Mouse (Mus musculus): ENCODE measurements around the gene Sh3bgrl. TPM values are rescaled to one million over a fixed set of nuclear protein-coding genes. Genes with fewer than 3 reads are reported as not detected.
"Not testable (repeated sequence)": the region's sequence is repeated elsewhere in the genome, so short reads cannot be mapped to it uniquely, and the experiment has no call there.

Gene Sh3bgrl
- polyA plus RNA-seq (2015; fragmentation: Nextera tagmentation; extraction: Ambion mirVana) = 95.1 and 105 TPM in 2 replicates

GRCm38 (mm10) chrX:109095245-109096242 lies at the start of gene Sh3bgrl:
Gene Sh3bgrl (plus strand): TSS chrX:109095365.
- H3K27ac ChIP-seq = peak within 1 kb of the TSS; percentile 82
- peak; percentile 99 for ATAC-seq
- peak within 1 kb of the TSS; percentile 48 for H3K4me2 ChIP-seq (replicated peaks)
- H3K4me1 ChIP-seq (replicated peaks) = no peaks in the 10 kb centered on the region
- H3K9me3 ChIP-seq = no peaks in the 10 kb centered on the region
- peak within 1 kb of the TSS; percentile 26; the same call in 1 of the 2 replicates for H3K9ac ChIP-seq
- H3K27me3 ChIP-seq (replicated peaks) = no peaks in the 10 kb centered on the region
- no peaks in the 10 kb centered on the region for H3K36me3 ChIP-seq
- peak within 1 kb of the TSS; percentile 45 for H3K4me3 ChIP-seq (replicated peaks)
- WGBS = 15% methylated on average over 26 of the region's 26 CpGs

GRCm38 (mm10) chrX:109047773-109048172 lies 47.4 kb upstream of the Sh3bgrl start:
- H3K36me3 ChIP-seq = no peaks in the 10 kb centered on the region
- 50% methylated on average over 1 of the region's 1 CpGs for WGBS

GRCm38 (mm10) chrX:109071719-109072118 lies 23.4 kb upstream of the Sh3bgrl start:
- ATAC-seq = no peak
- H3K36me3 ChIP-seq = no peaks in the 10 kb centered on the region
- no peak overlapping the region for H3K27ac ChIP-seq
- H3K9me3 ChIP-seq = no peaks in the 10 kb centered on the region
- H3K4me2 ChIP-seq (replicated peaks) = no peak overlapping the region
- WGBS = 82% methylated on average over 3 of the region's 3 CpGs
- no peak overlapping the region for H3K4me3 ChIP-seq (replicated peaks)
- no peak overlapping the region for H3K9ac ChIP-seq
- no peaks in the 10 kb centered on the region for H3K4me1 ChIP-seq (replicated peaks)
- H3K27me3 ChIP-seq (replicated peaks) = no peaks in the 10 kb centered on the region

More at GRCm38 (mm10) chrX:109047773-109048172, 47.4 kb upstream of the Sh3bgrl start:
- Histone ChIP-seq H3K4me3 (replicated peaks) (no peak overlapping the region), H3K4me2 (replicated peaks) (no peak overlapping the region), H3K4me1 (replicated peaks) (no peaks in the 10 kb centered on the region), H3K9ac (no peak overlapping the region), H3K27ac (no peak overlapping the region), H3K9me3 (no peaks in the 10 kb centered on the region), H3K27me3 (replicated peaks) (no peaks in the 10 kb centered on the region)
- ATAC-seq = no peak

GRCm38 (mm10) chrX:109075716-109076115 lies 19.4 kb upstream of the Sh3bgrl start:
- Histone ChIP-seq H3K4me1 (replicated peaks) (no peaks in the 10 kb centered on the region), H3K4me3 (replicated peaks) (no peak overlapping the region), H3K9ac (no peak overlapping the region), H3K9me3 (no peaks in the 10 kb centered on the region), H3K36me3 (no peaks in the 10 kb centered on the region), H3K4me2 (replicated peaks) (no peak overlapping the region), H3K27me3 (replicated peaks) (no peaks in the 10 kb centered on the region), H3K27ac (no peak overlapping the region)
- WGBS = 54% methylated on average over 1 of the region's 1 CpGs
- no peak for ATAC-seq

GRCm38 (mm10) chrX:109076355-109076754 lies 18.8 kb upstream of the Sh3bgrl start:
- no peaks in the 10 kb centered on the region for H3K4me1 ChIP-seq (replicated peaks)
- no peaks in the 10 kb centered on the region for H3K36me3 ChIP-seq
- 29% methylated on average over 3 of the region's 3 CpGs for WGBS
- ATAC-seq = no peak
- H3K4me2 ChIP-seq (replicated peaks) = no peak overlapping the region
- H3K9ac ChIP-seq = no peak overlapping the region
- no peak overlapping the region for H3K4me3 ChIP-seq (replicated peaks)
- H3K27ac ChIP-seq = no peak overlapping the region
- H3K27me3 ChIP-seq (replicated peaks) = no peaks in the 10 kb centered on the region
- H3K9me3 ChIP-seq = no peaks in the 10 kb centered on the region

GRCm38 (mm10) chrX:109079354-109079753 lies 15.8 kb upstream of the Sh3bgrl start:
- not testable (repeated sequence) for H3K4me1 ChIP-seq (replicated peaks); H3K27ac ChIP-seq; H3K4me2 ChIP-seq (replicated peaks); H3K9me3 ChIP-seq; H3K4me3 ChIP-seq (replicated peaks); H3K9ac ChIP-seq; H3K27me3 ChIP-seq (replicated peaks); H3K36me3 ChIP-seq
- ATAC-seq = peak; percentile 87
- 48% methylated on average over 4 of the region's 4 CpGs for WGBS

- ATAC-seq = no peak
- H3K9me3 ChIP-seq = no peaks in the 10 kb centered on the region
- H3K27ac ChIP-seq = no peak overlapping the region
- H3K27me3 ChIP-seq (replicated peaks) = no peaks in the 10 kb centered on the region
- no peak overlapping the region for H3K4me3 ChIP-seq (replicated peaks)
- H3K9ac ChIP-seq = no peak overlapping the region
- no peaks in the 10 kb centered on the region for H3K4me1 ChIP-seq (replicated peaks)
- H3K36me3 ChIP-seq = no peaks in the 10 kb centered on the region
- no peak overlapping the region for H3K4me2 ChIP-seq (replicated peaks)
These were observed 8.1 kb upstream of the Sh3bgrl start for GRCm38 (mm10) chrX:109087073-109087472.

- H3K4me2 ChIP-seq (replicated peaks) = peak overlapping the region; percentile 48; the same call in 1 of the 2 replicates
- H3K36me3 ChIP-seq = no peaks in the 10 kb centered on the region
- H3K4me1 ChIP-seq (replicated peaks) = no peaks in the 10 kb centered on the region
- ATAC-seq = peak; percentile 24
- 10% methylated on average over 4 of the region's 4 CpGs for WGBS
- H3K9ac ChIP-seq = no peak overlapping the region
- H3K9me3 ChIP-seq = no peaks in the 10 kb centered on the region
- H3K27me3 ChIP-seq (replicated peaks) = no peaks in the 10 kb centered on the region
- H3K4me3 ChIP-seq (replicated peaks) = peak overlapping the region; percentile 45
- peak overlapping the region; percentile 82 for H3K27ac ChIP-seq
These were observed 365 bp upstream of the Sh3bgrl start for GRCm38 (mm10) chrX:109094800-109095199.

- no peak overlapping the region for H3K9ac ChIP-seq
- 65% methylated on average over 1 of the region's 1 CpGs for WGBS
- no peaks in the 10 kb centered on the region for H3K4me1 ChIP-seq (replicated peaks)
- no peak for ATAC-seq
- no peak overlapping the region for H3K4me2 ChIP-seq (replicated peaks)
- H3K9me3 ChIP-seq = no peaks in the 10 kb centered on the region
- H3K27ac ChIP-seq = no peak overlapping the region
- H3K4me3 ChIP-seq (replicated peaks) = no peak overlapping the region
- no peaks in the 10 kb centered on the region for H3K36me3 ChIP-seq
- H3K27me3 ChIP-seq (replicated peaks) = no peaks in the 10 kb centered on the region
These were observed 3.3 kb downstream of the Sh3bgrl start for GRCm38 (mm10) chrX:109098511-109098910.

GRCm38 (mm10) chrX:109100441-109100840 lies 5.3 kb downstream of the Sh3bgrl start:
- no peak overlapping the region for H3K27ac ChIP-seq
- no peak overlapping the region for H3K4me2 ChIP-seq (replicated peaks)
- ATAC-seq = no peak
- H3K9me3 ChIP-seq = no peaks in the 10 kb centered on the region
- H3K36me3 ChIP-seq = no peaks in the 10 kb centered on the region
- H3K9ac ChIP-seq = no peak overlapping the region
- 88% methylated on average over 2 of the region's 2 CpGs for WGBS
- H3K4me3 ChIP-seq (replicated peaks) = no peak overlapping the region
- H3K4me1 ChIP-seq (replicated peaks) = no peaks in the 10 kb centered on the region
- no peaks in the 10 kb centered on the region for H3K27me3 ChIP-seq (replicated peaks)

GRCm38 (mm10) chrX:109108117-109108805 lies 13.1 kb downstream of the Sh3bgrl start:
- Histone ChIP-seq H3K4me2 (replicated peaks) (no peak overlapping the region), H3K4me1 (replicated peaks) (no peaks in the 10 kb centered on the region), H3K36me3 (no peaks in the 10 kb centered on the region), H3K27ac (no peak overlapping the region), H3K4me3 (replicated peaks) (no peak overlapping the region), H3K27me3 (replicated peaks) (no peaks in the 10 kb centered on the region), H3K9me3 (no peaks in the 10 kb centered on the region), H3K9ac (no peak overlapping the region)
- WGBS = 21% methylated on average over 1 of the region's 1 CpGs
- ATAC-seq = no peak

- ATAC-seq = no peak
- H3K36me3 ChIP-seq = no peaks in the 10 kb centered on the region
- H3K27me3 ChIP-seq (replicated peaks) = no peaks in the 10 kb centered on the region
- no peaks in the 10 kb centered on the region for H3K9me3 ChIP-seq
- H3K27ac ChIP-seq = no peak overlapping the region
- H3K4me1 ChIP-seq (replicated peaks) = no peaks in the 10 kb centered on the region
- H3K9ac ChIP-seq = no peak overlapping the region
- no peak overlapping the region for H3K4me3 ChIP-seq (replicated peaks)
- WGBS = 100% methylated on average over 1 of the region's 1 CpGs
- no peak overlapping the region for H3K4me2 ChIP-seq (replicated peaks)
These were observed 17.7 kb downstream of the Sh3bgrl start for GRCm38 (mm10) chrX:109112885-109113284.
